Mouse (Mus musculus) cerebellum, adult 9-11 months (tissue): Measurements from ENCODE around the gene Fgfr2.

ENCODE experiments used
- DNase-seq: peaks from one replicate; pipeline ENCODE4 v3.0.0; 2022

Gene Fgfr2

GRCm38 (mm10) chr7:130938005-130938404 is 2185.1 kb downstream of the Fgfr2 start:
- no peak for DNase-seq

GRCm38 (mm10) chr7:130937266-130937841 is 2185.8 kb downstream of the Fgfr2 start:
- DNase-seq: peak; percentile 25

- no peak for DNase-seq
Measured at GRCm38 (mm10) chr7:130936472-130936951, 2186.6 kb downstream of the Fgfr2 start.

GRCm38 (mm10) chr7:130935793-130936471 is 2187.2 kb downstream of the Fgfr2 start, which contains the start of gene Htra1:
Htra1 (plus strand) TSS chr7:130936111.
- DNase-seq: peak; percentile 57

- no peak for DNase-seq
Measured at GRCm38 (mm10) chr7:130935421-130935792, 2187.7 kb downstream of the Fgfr2 start.

GRCm38 (mm10) chr7:130934654-130935053 is 2188.5 kb downstream of the Fgfr2 start:
- DNase-seq: no peak

- DNase-seq: no peak
Measured at GRCm38 (mm10) chr7:130932921-130933320, 2190.2 kb downstream of the Fgfr2 start.

- no peak for DNase-seq
Measured at GRCm38 (mm10) chr7:130930401-130930800, 2192.7 kb downstream of the Fgfr2 start.

- DNase-seq: peak; percentile 36
Measured at GRCm38 (mm10) chr7:130922981-130923731, 2200.0 kb downstream of the Fgfr2 start.

GRCm38 (mm10) chr7:130918260-130918659 is 2204.9 kb downstream of the Fgfr2 start:
- DNase-seq: no peak

GRCm38 (mm10) chr7:130914693-130915363 is 2208.3 kb downstream of the Fgfr2 start:
- DNase-seq: no peak

GRCm38 (mm10) chr7:130910841-130911240 is 2212.3 kb downstream of the Fgfr2 start:
- DNase-seq: no peak

- no peak for DNase-seq
Measured at GRCm38 (mm10) chr7:130904571-130905365, 2218.4 kb downstream of the Fgfr2 start.

- DNase-seq: no peak
Measured at GRCm38 (mm10) chr7:130903505-130904074, 2219.6 kb downstream of the Fgfr2 start.

- DNase-seq: no peak
Measured at GRCm38 (mm10) chr7:130902929-130903328, 2220.2 kb downstream of the Fgfr2 start.

- DNase-seq: no peak
Measured at GRCm38 (mm10) chr7:130900233-130900848, 2222.8 kb downstream of the Fgfr2 start.

GRCm38 (mm10) chr7:130898373-130898772 is 2224.8 kb downstream of the Fgfr2 start:
- DNase-seq: no peak

- no peak for DNase-seq
Measured at GRCm38 (mm10) chr7:130897201-130897600, 2225.9 kb downstream of the Fgfr2 start.

GRCm38 (mm10) chr7:130896064-130896463 is 2227.1 kb downstream of the Fgfr2 start:
- no peak for DNase-seq

- peak; percentile 39 for DNase-seq
Measured at GRCm38 (mm10) chr7:130895618-130895945, 2227.6 kb downstream of the Fgfr2 start.

- peak; percentile 58 for DNase-seq
Measured at GRCm38 (mm10) chr7:130894931-130895617, 2228.1 kb downstream of the Fgfr2 start.
